17 mouse cellular contexts compared by ENCODE assay signal in the genomic region with DNA sequence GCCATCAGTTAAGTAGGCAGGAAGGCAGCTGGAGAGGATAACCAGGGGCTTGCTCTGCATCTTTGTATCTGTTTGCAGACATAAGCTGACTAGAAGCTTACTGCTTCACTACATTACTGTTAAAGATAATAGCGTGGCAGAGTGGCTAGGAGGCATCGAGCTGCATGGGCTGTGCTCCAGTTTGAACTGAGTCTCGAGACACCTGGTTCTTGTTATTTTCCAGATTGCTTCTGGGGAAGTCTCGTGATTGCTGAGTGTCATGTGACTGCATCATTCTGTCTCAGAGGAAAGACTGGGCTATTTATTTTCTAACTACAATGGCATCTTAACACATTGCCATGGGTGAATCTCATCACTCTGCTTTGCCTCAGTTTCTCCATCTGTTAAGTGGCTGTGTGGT.
DNase-seq lines count a peak whose midpoint lies in the region; ATAC-seq and TF ChIP-seq lines count a peak whose summit lies in the region.
"Had no signal": no experiment of that assay in that cellular context is flagged by ENCODE, and none has a peak within 500 bp of the region (broad histone marks: within the 10 kb centered on the region; RNA-seq: fewer than 3 reads in every experiment).

No protein-coding gene starts in this region.

- no peak overlapping the region for H3K4me3 ChIP-seq in heart, embryonic 14.5 days (ENCODE audit: control insufficient read depth in 1 of 2, insufficient read depth in 1 of 2, low read depth in 1 of 2, low read length in 2 of 2)
- H3K4me3 ChIP-seq in heart, embryonic 12.5 days: no peak overlapping the region
- no peak overlapping the region for H3K4me3 ChIP-seq in embryonic facial prominence, embryonic 14.5 days (ENCODE audit: low read depth, low read length)
- H3K4me3 ChIP-seq in left cerebral cortex, adult 2 months: no peak overlapping the region
- no peak overlapping the region for H3K4me3 ChIP-seq in intestine, embryonic 16.5 days (ENCODE audit: low read length)
- H3K4me3 ChIP-seq: hindbrain, embryonic 13.5 days; midbrain, embryonic 12.5 days had no signal

- 0 out of 2 replicates have a peak overlapping the region, but pooled peaks have one; percentile 18 for H3K4me2 ChIP-seq in heart, embryonic 14.5 days (ENCODE audit: low read length)
- H3K4me2 ChIP-seq in heart, embryonic 12.5 days: no peak overlapping the region
- H3K4me2 ChIP-seq in embryonic facial prominence, embryonic 14.5 days (ENCODE audit: low read depth, low read length): no peak overlapping the region
- no peak overlapping the region for H3K4me2 ChIP-seq in intestine, embryonic 16.5 days (ENCODE audit: low read depth, low read length)
- H3K4me2 ChIP-seq: hindbrain, embryonic 13.5 days; midbrain, embryonic 12.5 days had no signal

- no peaks in the 10 kb centered on the region for H3K27me3 ChIP-seq in heart, embryonic 14.5 days (ENCODE audit: control insufficient read depth, insufficient read depth, low read length)
- no peaks in the 10 kb centered on the region for H3K27me3 ChIP-seq in heart, embryonic 12.5 days (replicated peaks)
- no peaks in the 10 kb centered on the region for H3K27me3 ChIP-seq in embryonic facial prominence, embryonic 14.5 days (replicated peaks; ENCODE audit: control insufficient read depth, insufficient read depth, low read length)
- no peaks in the 10 kb centered on the region for H3K27me3 ChIP-seq in intestine, embryonic 16.5 days (replicated peaks; ENCODE audit: control insufficient read depth, insufficient read depth, low read length)
- H3K27me3 ChIP-seq: hindbrain, embryonic 13.5 days; midbrain, embryonic 12.5 days had no signal

- DNase-seq in NIH3T3 (ENCODE audit: low read depth): peak; percentile 85
- DNase-seq in embryonic facial prominence, embryonic 14.5 days (ENCODE audit: low spot score): peak; percentile 75
- DNase-seq in mesoderm, embryonic 11.5 days (ENCODE audit: low read depth, low spot score): peak; percentile 40
- no peak for DNase-seq in left cerebral cortex, adult 2 months (ENCODE audit: extremely low spot score in 1 of 2, low spot score in 2 of 2)
- no peak for DNase-seq in adrenal gland, postnatal 36 days
- DNase-seq: adrenal gland, adult 8-10 months; cerebellum, adult 2 months; kidney, adult 2 months; kidney, postnatal 36 days; lung, postnatal 14 days; spleen, adult 18-20 months; thymus, postnatal 36 days had no signal

- ATAC-seq in heart, embryonic 14.5 days (ENCODE audit: insufficient number of reproducible peaks, insufficient read depth, low FRiP score, low read depth): no peak
- no peak for ATAC-seq in heart, embryonic 12.5 days (ENCODE audit: insufficient number of reproducible peaks, low FRiP score)
- 0 out of 2 replicates have a peak, but pooled peaks have one; percentile 50 for ATAC-seq in embryonic facial prominence, embryonic 14.5 days (ENCODE audit: low read depth)
- no peak for ATAC-seq in intestine, embryonic 16.5 days

- no peaks in the 10 kb centered on the region for H3K36me3 ChIP-seq in heart, embryonic 14.5 days (ENCODE audit: control insufficient read depth, insufficient read depth, low read length)
- no peaks in the 10 kb centered on the region for H3K36me3 ChIP-seq in heart, embryonic 12.5 days
- H3K36me3 ChIP-seq in embryonic facial prominence, embryonic 14.5 days (ENCODE audit: control insufficient read depth, insufficient read depth, low read length): no peaks in the 10 kb centered on the region
- no peaks in the 10 kb centered on the region for H3K36me3 ChIP-seq in intestine, embryonic 16.5 days (ENCODE audit: control insufficient read depth, insufficient read depth, low read length)
- H3K36me3 ChIP-seq: hindbrain, embryonic 13.5 days; midbrain, embryonic 12.5 days had no signal

- H3K27ac ChIP-seq in heart, embryonic 14.5 days (replicated peaks in 1 of 2; ENCODE audit: control insufficient read depth in 1 of 2, insufficient read depth in 1 of 2, low read depth in 2 of 2, low read length in 2 of 2): peak overlapping the region in 1 of 2 experiments; percentile 28; a peak in 1 of 4 replicates
- H3K27ac ChIP-seq in heart, embryonic 12.5 days (ENCODE audit: poor library complexity, severe bottlenecking): no peak overlapping the region
- no peak overlapping the region; the same call in 1 of the 2 replicates for H3K27ac ChIP-seq in embryonic facial prominence, embryonic 14.5 days (replicated peaks; ENCODE audit: low read depth, low read length)
- H3K27ac ChIP-seq in left cerebral cortex, adult 2 months: no peak overlapping the region
- H3K27ac ChIP-seq in intestine, embryonic 16.5 days (ENCODE audit: low read length): no peak overlapping the region
- H3K27ac ChIP-seq: hindbrain, embryonic 13.5 days; midbrain, embryonic 12.5 days had no signal

- H3K9me3 ChIP-seq in heart, embryonic 14.5 days (ENCODE audit: control insufficient read depth, low read length): no peaks in the 10 kb centered on the region
- H3K9me3 ChIP-seq in heart, embryonic 12.5 days (replicated peaks): no peaks in the 10 kb centered on the region
- H3K9me3 ChIP-seq in embryonic facial prominence, embryonic 14.5 days (ENCODE audit: control insufficient read depth, low read length): no peaks in the 10 kb centered on the region
- H3K9me3 ChIP-seq in intestine, embryonic 16.5 days (ENCODE audit: control insufficient read depth, low read length): no peaks in the 10 kb centered on the region
- H3K9me3 ChIP-seq: hindbrain, embryonic 13.5 days; midbrain, embryonic 12.5 days had no signal

- H3K9ac ChIP-seq in heart, embryonic 14.5 days (ENCODE audit: low read length): no peak overlapping the region
- H3K9ac ChIP-seq in heart, embryonic 12.5 days: no peak overlapping the region
- H3K9ac ChIP-seq in embryonic facial prominence, embryonic 14.5 days (ENCODE audit: low read depth, low read length): no peak overlapping the region
- H3K9ac ChIP-seq in intestine, embryonic 16.5 days (ENCODE audit: low read depth, low read length): no peak overlapping the region
- H3K9ac ChIP-seq: hindbrain, embryonic 13.5 days; midbrain, embryonic 12.5 days had no signal

- intact Hi-C loops in left cerebral cortex, adult 2 months (cut with DNase I): no loop called here

- no peak for TF ChIP-seq CTCF in left cerebral cortex, adult 2 months (IDR thresholded peaks at IDR 0.05)

- WGBS in heart, embryonic 14.5 days: 3% methylated on average over 4 of the region's 4 CpGs
- WGBS in heart, embryonic 12.5 days: 17% methylated on average over 4 of the region's 4 CpGs
- 4% methylated on average over 4 of the region's 4 CpGs for WGBS in embryonic facial prominence, embryonic 14.5 days
- WGBS in intestine, embryonic 16.5 days: 27% methylated on average over 4 of the region's 4 CpGs

- H3K4me1 ChIP-seq in heart, embryonic 14.5 days (ENCODE audit: control insufficient read depth in 2 of 2, insufficient read depth in 2 of 2, low read length in 2 of 2): peaks cover 2 to 7% of the 10 kb centered on the region in 2 experiments; a peak in 3 of 4 replicates
- H3K4me1 ChIP-seq in heart, embryonic 12.5 days (replicated peaks): peaks cover 9% of the 10 kb centered on the region
- H3K4me1 ChIP-seq in embryonic facial prominence, embryonic 14.5 days (ENCODE audit: control insufficient read depth, insufficient read depth, low read length): peaks cover 27% of the 10 kb centered on the region
- H3K4me1 ChIP-seq in intestine, embryonic 16.5 days (ENCODE audit: control insufficient read depth, insufficient read depth, low read length): peaks cover 2% of the 10 kb centered on the region; the same call in 1 of the 2 replicates
- H3K4me1 ChIP-seq: hindbrain, embryonic 13.5 days had no signal

Comparison
In these comparisons a context has a peak if more than half of its experiments do, and no peak if none do; other contexts are left out.
1. DNase-seq: peak in NIH3T3 (single experiment), embryonic facial prominence, embryonic 14.5 days (single experiment) and mesoderm, embryonic 11.5 days (single experiment); none in left cerebral cortex, adult 2 months (0 of 2) and adrenal gland, postnatal 36 days (0 of 2).